Mouse (Mus musculus) testis, adult 2 months (tissue): ENCODE measurements around the gene Rps25.

Source experiments
- CTCF ChIP-seq: fragments of 200-500 bp; IDR thresholded peaks from 2 replicates; pipeline ENCODE4 v1.5.1; 2012; ENCODE audit warnings: low read depth, mild to moderate bottlenecking, inconsistent platforms, low read length, moderate library complexity; ENCODE audit not compliant: control insufficient read depth, insufficient read depth, insufficient replicate concordance
- POLR2A ChIP-seq: fragments of 200-500 bp; IDR thresholded peaks from 2 replicates; pipeline ENCODE4 v1.6.1; 2012; ENCODE audit warnings: low read depth, mild to moderate bottlenecking, inconsistent platforms, low read length, moderate library complexity; ENCODE audit not compliant: control insufficient read depth

DNA sequence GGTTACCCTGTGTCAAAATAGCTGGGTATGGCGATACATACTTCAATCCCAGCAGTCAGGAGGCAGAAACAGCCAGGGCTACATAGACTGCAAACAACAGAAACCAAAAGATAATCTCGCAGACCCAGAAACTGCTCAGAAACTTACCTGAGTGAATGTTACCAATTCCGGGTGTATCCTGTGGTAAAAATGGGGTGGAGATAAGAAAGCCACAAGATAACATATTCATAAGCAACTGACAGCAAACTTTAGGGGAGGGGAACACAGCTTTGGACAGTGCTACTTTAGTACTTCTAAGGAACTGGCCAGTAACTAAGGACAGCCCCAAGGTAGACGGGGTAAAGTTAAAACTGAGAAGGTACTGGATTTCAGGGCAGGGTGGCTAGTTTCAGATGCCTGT, 5.4 kb downstream of the Rps25 start:
- TF ChIP-seq POLR2A: no peak
- TF ChIP-seq CTCF: no peak
